Mouse (Mus musculus) bone marrow macrophage, adult 2 months (primary cell): Measurements from ENCODE around the gene Foxo1. TPM values are rescaled to one million over a fixed set of nuclear protein-coding genes. Genes with fewer than 3 reads are reported as not detected.

ENCODE experiments used
- H3K27ac ChIP-seq: 2 replicates; pipeline ENCODE4 v1.5.1; 2012; ENCODE audit warnings: low read depth, low read length; ENCODE audit not compliant: insufficient read depth
- H3K4me1 ChIP-seq: 2 replicates; pipeline ENCODE4 v1.6.1; 2012; ENCODE audit warnings: low read length; ENCODE audit not compliant: control insufficient read depth, insufficient read depth
- H3K4me3 ChIP-seq: 2 replicates; pipeline ENCODE4 v1.5.1; 2012; ENCODE audit warnings: mild to moderate bottlenecking, low read length, moderate library complexity; ENCODE audit not compliant: insufficient read depth
- CTCF ChIP-seq: IDR thresholded peaks from 2 replicates; pipeline ENCODE4 v1.5.1; 2012; ENCODE audit warnings: low read depth, mild to moderate bottlenecking, low read length, moderate library complexity
- POLR2A ChIP-seq: IDR thresholded peaks from 2 replicates; pipeline ENCODE4 v1.6.1; 2012; ENCODE audit warnings: mild to moderate bottlenecking, low read depth, low read length, borderline replicate concordance
- polyA plus RNA-seq: library from polyadenylated mRNA; stranded (reverse); fragments of >200 nt; gene quantifications from 2 replicates; pipeline ENCODE4 v1.2.4, GENCODE M21; 2012; ENCODE audit not compliant: missing spikeins, insufficient read depth, insufficient read length

Foxo1 gene
- polyA plus RNA-seq, 1 experiment: 6.2 TPM

DNA sequence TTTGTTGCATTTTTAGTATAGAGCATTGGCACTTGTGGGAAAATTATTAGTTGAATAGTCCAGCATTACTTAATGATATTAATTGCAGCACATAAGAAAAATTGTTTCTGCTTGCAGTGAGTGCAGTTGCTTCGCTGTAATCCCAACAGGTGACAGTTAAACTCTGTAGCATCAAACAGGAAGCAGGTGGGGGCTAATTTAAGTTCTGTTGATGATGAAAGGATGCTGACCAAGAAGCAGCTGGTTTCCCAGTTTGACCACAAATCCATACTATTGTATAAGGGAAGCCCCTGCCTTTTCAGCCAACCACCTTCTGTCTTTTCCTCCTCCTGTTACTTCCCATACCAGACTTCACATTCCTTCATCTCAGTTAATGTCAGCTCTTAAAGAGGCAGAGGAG, 63.6 kb downstream of the Foxo1 start:
- no peak overlapping the region for H3K4me3 ChIP-seq
- TF ChIP-seq POLR2A: no peak
- no peak for TF ChIP-seq CTCF
- H3K4me1 ChIP-seq: peaks cover 6% of the 10 kb centered on the region
- H3K27ac ChIP-seq: no peak overlapping the region

DNA sequence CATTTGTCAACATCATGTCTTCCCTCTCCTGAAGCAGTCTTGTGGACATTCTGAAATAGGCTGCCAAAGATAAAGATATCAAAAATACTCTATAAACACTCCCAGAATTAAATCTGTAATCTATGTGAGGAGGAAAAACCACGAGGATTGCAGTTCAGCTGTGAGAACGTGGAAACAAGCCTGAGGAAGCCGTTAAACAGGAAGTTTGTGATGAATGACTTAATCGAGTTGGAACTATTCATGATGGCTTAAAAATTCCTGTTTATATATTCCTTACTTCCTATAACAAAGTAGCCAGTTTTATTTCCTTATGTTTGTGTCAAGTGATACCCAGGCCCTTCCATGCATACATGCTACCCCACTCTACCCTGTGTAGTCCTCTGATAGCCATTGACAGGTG, 70.6 kb downstream of the Foxo1 start:
- Histone ChIP-seq H3K27ac (no peak overlapping the region), H3K4me1 (peaks cover 32% of the 10 kb centered on the region), H3K4me3 (no peak overlapping the region)
- TF ChIP-seq POLR2A (no peak), CTCF (no peak)

DNA sequence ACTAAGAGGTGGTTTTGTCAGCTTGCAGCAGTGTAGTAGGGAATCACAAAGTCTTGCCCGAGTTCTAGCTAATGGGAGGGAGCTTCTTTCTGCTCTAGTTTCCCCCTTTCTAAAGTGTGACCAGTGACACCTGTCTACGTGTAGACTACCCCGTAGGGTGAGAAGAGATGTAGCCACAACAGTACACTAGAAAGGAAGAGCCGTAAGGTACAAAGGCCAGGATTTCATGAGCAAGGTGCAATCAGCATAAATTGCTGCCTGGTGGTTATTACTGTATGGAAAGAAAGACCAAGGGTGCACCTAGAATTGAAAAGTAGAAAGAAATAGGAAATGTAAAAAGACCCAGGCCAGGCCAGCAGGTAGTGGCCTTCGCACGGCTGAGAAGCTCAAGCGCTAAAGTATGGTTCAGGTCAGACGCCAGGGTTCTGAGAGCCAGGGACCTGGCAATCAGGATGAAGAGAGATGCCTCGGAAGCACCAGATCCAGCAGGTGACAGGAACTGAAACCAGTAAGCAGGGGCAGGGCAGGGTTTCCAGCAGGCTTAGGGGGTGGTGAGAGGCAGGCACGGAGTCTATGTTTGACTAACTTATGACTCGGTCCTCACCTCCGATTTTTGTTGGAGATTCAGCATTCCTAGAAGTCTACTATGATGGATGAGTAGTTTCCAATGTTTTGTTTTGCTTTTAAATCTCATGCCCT, 72.3 kb downstream of the Foxo1 start:
- Histone ChIP-seq H3K4me1 (peaks cover 32% of the 10 kb centered on the region), H3K27ac (no peak overlapping the region), H3K4me3 (no peak overlapping the region)
- TF ChIP-seq POLR2A (no peak), CTCF (no peak)

DNA sequence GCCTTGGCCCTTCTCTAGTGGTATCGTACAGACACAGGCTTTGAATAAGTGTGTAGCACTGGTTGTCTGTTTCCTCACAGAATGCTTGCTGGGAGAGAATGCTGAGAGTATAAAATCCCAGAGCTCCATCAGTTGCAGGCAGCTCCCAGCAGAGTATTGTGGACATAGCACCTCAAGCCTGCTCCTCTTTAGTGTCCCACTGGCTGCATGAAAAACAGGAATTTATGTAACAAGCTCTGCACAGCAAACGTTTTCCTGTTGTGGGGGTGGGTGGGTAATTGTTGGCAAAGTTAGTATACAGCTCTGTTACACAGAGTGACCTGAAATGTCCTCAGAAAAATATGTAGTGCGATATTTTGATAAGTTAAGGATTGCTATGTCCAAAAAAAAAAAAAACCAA, 74.1 kb downstream of the Foxo1 start:
- no peak overlapping the region for H3K4me3 ChIP-seq
- H3K27ac ChIP-seq: no peak overlapping the region
- peaks cover 32% of the 10 kb centered on the region for H3K4me1 ChIP-seq
- TF ChIP-seq POLR2A: no peak
- no peak for TF ChIP-seq CTCF

DNA sequence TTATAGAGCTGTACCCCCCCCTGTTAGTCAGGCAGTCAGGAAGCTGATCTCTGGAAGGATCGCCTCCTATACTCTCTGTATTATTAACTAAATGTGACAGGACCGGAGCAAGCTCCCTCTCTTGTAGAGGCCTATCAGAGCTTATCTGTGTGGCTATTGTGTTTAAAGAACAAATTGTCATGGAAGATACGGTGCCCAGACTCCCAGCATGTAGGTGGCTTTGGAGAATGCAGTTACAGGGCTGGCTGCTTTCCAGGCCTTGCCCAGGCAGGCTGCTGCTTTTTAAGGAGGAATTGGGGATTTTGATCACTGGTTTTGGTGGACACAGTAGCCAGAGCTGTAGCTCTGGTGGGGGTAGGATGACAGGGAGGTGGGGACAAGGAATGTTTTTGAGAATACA, 74.7 kb downstream of the Foxo1 start:
- TF ChIP-seq CTCF (no peak), POLR2A (no peak)
- H3K4me1 ChIP-seq: peaks cover 32% of the 10 kb centered on the region
- no peak overlapping the region for H3K27ac ChIP-seq
- no peak overlapping the region for H3K4me3 ChIP-seq

DNA sequence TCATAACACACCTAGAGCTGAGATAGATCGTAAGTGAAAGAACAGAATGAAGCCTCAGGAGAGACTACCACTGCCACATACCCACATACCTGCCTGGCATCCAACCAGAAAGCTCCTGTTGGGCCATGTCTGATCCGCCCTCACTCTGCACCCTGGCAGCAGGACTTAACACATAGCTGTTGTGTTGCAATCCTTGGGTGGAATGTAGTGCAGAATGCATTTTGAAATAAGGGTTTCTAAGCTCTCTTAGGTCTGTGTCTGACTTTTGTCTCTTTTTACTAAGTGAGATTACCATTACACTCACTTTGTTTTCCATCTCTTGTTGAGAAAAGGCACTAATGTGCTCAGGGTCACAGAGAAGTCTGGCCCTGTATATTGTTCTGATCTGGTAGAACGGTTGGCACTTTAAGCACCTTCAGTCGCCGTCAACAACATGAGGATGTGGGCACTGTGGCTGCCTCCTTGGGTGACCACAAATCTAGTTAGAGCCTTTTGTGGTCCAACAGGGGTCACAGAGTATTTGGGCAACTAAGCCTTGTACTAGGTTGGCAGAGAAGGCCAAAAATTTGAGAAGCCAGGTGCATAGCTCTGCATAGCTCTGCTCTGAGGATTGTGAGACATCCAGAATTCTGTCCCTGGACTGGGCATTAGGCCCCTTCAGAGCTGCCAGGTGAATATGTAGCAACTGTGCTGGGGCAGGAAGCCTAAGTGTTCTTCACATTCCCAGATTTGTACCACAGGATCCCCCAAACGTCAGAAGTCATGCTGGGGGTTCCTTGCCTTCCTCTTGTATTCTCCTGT, 75.3 kb downstream of the Foxo1 start:
- Histone ChIP-seq H3K4me1 (peaks cover 27% of the 10 kb centered on the region), H3K4me3 (no peak overlapping the region), H3K27ac (no peak overlapping the region)
- TF ChIP-seq CTCF (no peak), POLR2A (no peak)

DNA sequence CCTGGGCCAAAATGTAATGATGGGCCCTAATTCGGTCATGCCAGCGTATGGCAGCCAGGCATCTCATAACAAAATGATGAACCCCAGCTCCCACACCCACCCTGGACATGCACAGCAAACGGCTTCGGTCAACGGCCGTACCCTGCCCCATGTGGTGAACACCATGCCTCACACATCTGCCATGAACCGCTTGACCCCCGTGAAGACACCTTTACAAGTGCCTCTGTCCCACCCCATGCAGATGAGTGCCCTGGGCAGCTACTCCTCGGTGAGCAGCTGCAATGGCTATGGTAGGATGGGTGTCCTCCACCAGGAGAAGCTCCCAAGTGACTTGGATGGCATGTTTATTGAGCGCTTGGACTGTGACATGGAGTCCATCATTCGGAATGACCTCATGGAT, 77.7 kb downstream of the Foxo1 start:
- no peak for TF ChIP-seq CTCF
- no peak for TF ChIP-seq POLR2A
- H3K27ac ChIP-seq: no peak overlapping the region

DNA sequence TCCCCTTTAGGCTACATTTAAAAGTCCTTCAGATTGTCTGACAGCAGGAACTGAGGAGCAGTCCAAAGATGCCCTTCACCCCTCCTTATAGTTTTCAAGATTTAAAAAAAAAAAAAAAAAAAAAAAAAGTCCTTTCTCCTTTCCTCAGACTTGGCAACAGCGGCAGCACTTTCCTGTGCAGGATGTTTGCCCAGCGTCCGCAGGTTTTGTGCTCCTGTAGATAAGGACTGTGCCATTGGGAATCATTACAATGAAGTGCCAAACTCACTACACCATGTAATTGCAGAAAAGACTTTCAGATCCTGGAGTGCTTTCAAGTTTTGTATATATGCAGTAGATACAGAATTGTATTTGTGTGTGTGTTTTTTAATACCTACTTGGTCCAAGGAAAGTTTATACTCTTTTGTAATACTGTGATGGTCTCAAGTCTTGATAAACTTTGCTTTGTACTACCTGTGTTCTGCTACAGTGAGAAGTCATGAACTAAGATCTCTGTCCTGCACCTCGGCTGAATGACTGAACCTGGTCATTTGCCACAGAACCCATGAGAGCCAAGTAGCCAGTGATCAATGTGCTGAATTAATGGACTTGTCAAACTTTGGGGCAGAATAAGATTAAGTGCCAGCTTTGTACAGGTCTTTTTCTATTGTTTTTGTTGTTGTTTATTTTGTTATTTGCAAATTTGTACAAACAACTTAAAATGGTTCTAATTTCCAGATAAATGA, 79.0 kb downstream of the Foxo1 start:
- Histone ChIP-seq H3K4me3 (no peak overlapping the region), H3K27ac (no peak overlapping the region), H3K4me1 (peaks cover 12% of the 10 kb centered on the region)
- no peak for TF ChIP-seq POLR2A
- no peak for TF ChIP-seq CTCF

More for the DNA sequence above, 77.7 kb downstream of the Foxo1 start:
- Histone ChIP-seq H3K4me3 (no peak overlapping the region), H3K4me1 (peaks cover 21% of the 10 kb centered on the region)

DNA sequence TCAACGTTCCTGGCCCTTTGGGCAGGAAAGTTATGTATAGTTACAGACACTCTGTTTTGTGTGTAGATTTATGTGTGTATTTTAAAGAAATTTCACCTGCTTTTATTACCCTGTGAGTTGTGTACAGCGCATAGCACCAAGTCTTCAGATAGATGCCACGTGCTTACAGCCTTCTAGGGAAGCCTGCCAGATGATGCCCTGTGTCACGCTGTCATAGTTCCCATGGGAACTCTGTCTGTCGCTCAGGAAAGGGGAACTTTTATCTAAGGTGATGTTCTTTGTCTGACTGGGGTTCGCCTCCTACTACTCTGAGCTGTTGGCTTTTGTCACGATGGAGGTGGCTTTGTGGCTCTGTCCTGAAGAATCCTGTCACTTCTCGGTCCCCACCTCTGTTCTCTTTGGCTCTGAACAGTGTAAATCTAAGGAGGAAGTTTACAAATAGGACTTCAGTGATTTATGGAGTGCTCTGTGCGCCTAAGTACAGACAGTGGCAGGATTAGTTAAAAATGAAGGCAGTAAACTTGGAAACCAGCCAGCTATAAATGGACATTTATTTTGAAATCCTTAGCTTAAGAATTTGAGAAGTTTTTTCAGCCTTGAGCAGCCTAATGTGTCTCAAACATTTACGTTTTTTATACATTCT, 80.0 kb downstream of the Foxo1 start:
- Histone ChIP-seq H3K27ac (no peak overlapping the region), H3K4me3 (no peak overlapping the region), H3K4me1 (peaks cover 4% of the 10 kb centered on the region)
- TF ChIP-seq CTCF (no peak), POLR2A (no peak)

DNA sequence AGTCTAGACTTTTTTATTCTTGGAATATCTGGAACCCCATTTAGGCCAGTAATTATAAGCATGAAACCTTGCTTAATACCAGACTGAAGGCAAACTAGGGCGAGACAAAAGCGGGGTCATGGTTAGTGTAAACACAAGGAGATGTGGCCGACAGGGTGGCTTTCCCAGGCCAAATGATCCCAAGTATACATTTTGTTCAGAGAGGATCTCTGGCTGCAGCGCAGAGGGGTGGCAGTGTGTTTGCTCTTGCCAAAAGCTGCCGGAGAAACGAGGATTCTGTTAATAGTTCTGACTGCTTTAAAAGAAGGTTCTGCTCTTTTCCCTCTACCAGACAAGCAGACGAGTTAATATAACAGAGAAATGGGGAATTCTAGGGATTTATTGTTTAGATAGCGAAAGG, 82.5 kb downstream of the Foxo1 start:
- Histone ChIP-seq H3K4me1 (no peaks in the 10 kb centered on the region), H3K4me3 (no peak overlapping the region), H3K27ac (no peak overlapping the region)
- TF ChIP-seq CTCF: no peak
